Mouse (Mus musculus): ENCODE data around the gene Vps37b. TPM values are rescaled to one million over a fixed set of nuclear protein-coding genes. Genes with fewer than 3 reads are reported as not detected.

The Vps37b gene
- polyA plus RNA-seq (2016; fragmentation: Nextera tagmentation; extraction: Ambion mirVana), result 40.7 and 41.6 TPM in 2 replicates

- ATAC-seq (ENCODE audit: insufficient number of reproducible peaks, insufficient read depth, low FRiP score, low TSS enrichment, low read depth), result peak; percentile 65; the same call in 1 of the 2 replicates
- H3K27ac ChIP-seq, result peak within 1 kb of the TSS; percentile 94
- H3K9ac ChIP-seq (replicated peaks), result peak within 1 kb of the TSS; percentile 91
- H3K4me2 ChIP-seq, result peak within 1 kb of the TSS; percentile 85
- H3K4me1 ChIP-seq (replicated peaks), result peaks cover 21% of the 10 kb centered on the region
- no peaks in the 10 kb centered on the region for H3K27me3 ChIP-seq
- H3K9me3 ChIP-seq, result no peaks in the 10 kb centered on the region
- H3K4me3 ChIP-seq (replicated peaks), result peak within 1 kb of the TSS; percentile 87
- peaks cover 11% of the 10 kb centered on the region for H3K36me3 ChIP-seq
- WGBS, result under 1% methylated on average over 52 of the region's 52 CpGs
Observed at GRCm38 (mm10) chr5:124032001-124032508, at the start of gene Vps37b. TSS of gene Vps37b (minus strand) at chr5:124032270.

- no peak overlapping the region for H3K9ac ChIP-seq (replicated peaks)
- no peak overlapping the region for H3K27ac ChIP-seq
- H3K4me1 ChIP-seq (replicated peaks), result peaks cover 4% of the 10 kb centered on the region; the same call in 1 of the 2 replicates
- no peaks in the 10 kb centered on the region for H3K27me3 ChIP-seq
- no peak overlapping the region for H3K4me2 ChIP-seq
- H3K4me3 ChIP-seq (replicated peaks), result no peak overlapping the region
- no peak for ATAC-seq (ENCODE audit: insufficient number of reproducible peaks, insufficient read depth, low FRiP score, low TSS enrichment, low read depth)
- H3K36me3 ChIP-seq, result no peaks in the 10 kb centered on the region
- WGBS, result 90% methylated on average over 17 of the region's 17 CpGs
- no peaks in the 10 kb centered on the region for H3K9me3 ChIP-seq
Observed at GRCm38 (mm10) chr5:124079880-124080279, 47.8 kb upstream of the Vps37b start.

GRCm38 (mm10) chr5:124078794-124079416 is 46.8 kb upstream of the Vps37b start:
- 57% methylated on average over 9 of the region's 9 CpGs for WGBS
- ATAC-seq (ENCODE audit: insufficient number of reproducible peaks, insufficient read depth, low FRiP score, low TSS enrichment, low read depth), result no peak

GRCm38 (mm10) chr5:124077856-124078460 is 45.9 kb upstream of the Vps37b start:
- H3K4me1 ChIP-seq (replicated peaks), result peaks cover 12% of the 10 kb centered on the region
- WGBS, result 66% methylated on average over 6 of the region's 6 CpGs

More at GRCm38 (mm10) chr5:124078794-124079416, 46.8 kb upstream of the Vps37b start:
- H3K4me1 ChIP-seq (replicated peaks), result peaks cover 6% of the 10 kb centered on the region; the same call in 1 of the 2 replicates
- H3K27ac ChIP-seq, result 0 out of 2 replicates have a peak overlapping the region, but pooled peaks have one; percentile 19
- H3K36me3 ChIP-seq, result no peaks in the 10 kb centered on the region
- no peaks in the 10 kb centered on the region for H3K9me3 ChIP-seq
- no peak overlapping the region for H3K9ac ChIP-seq (replicated peaks)
- no peaks in the 10 kb centered on the region for H3K27me3 ChIP-seq
- no peak overlapping the region for H3K4me3 ChIP-seq (replicated peaks)
- no peak overlapping the region for H3K4me2 ChIP-seq

GRCm38 (mm10) chr5:124077241-124077640 is 45.2 kb upstream of the Vps37b start:
- Histone ChIP-seq H3K9ac (replicated peaks) (no peak overlapping the region), H3K4me3 (replicated peaks) (no peak overlapping the region), H3K4me1 (replicated peaks) (peaks cover 12% of the 10 kb centered on the region), H3K27me3 (no peaks in the 10 kb centered on the region), H3K36me3 (no peaks in the 10 kb centered on the region), H3K4me2 (no peak overlapping the region), H3K9me3 (no peaks in the 10 kb centered on the region), H3K27ac (no peak overlapping the region)
- 83% methylated on average over 13 of the region's 13 CpGs for WGBS
- ATAC-seq (ENCODE audit: insufficient number of reproducible peaks, insufficient read depth, low FRiP score, low TSS enrichment, low read depth), result no peak

More at GRCm38 (mm10) chr5:124077856-124078460, 45.9 kb upstream of the Vps37b start:
- Histone ChIP-seq H3K4me2 (no peak overlapping the region), H3K9me3 (no peaks in the 10 kb centered on the region), H3K9ac (replicated peaks) (no peak overlapping the region), H3K27me3 (no peaks in the 10 kb centered on the region), H3K36me3 (no peaks in the 10 kb centered on the region), H3K4me3 (replicated peaks) (no peak overlapping the region), H3K27ac (no peak overlapping the region)
- ATAC-seq (ENCODE audit: insufficient number of reproducible peaks, insufficient read depth, low FRiP score, low TSS enrichment, low read depth), result no peak

- Histone ChIP-seq H3K9me3 (no peaks in the 10 kb centered on the region), H3K4me3 (replicated peaks) (no peak overlapping the region), H3K9ac (replicated peaks) (no peak overlapping the region), H3K27ac (no peak overlapping the region), H3K4me1 (replicated peaks) (peaks cover 18% of the 10 kb centered on the region), H3K36me3 (no peaks in the 10 kb centered on the region), H3K27me3 (no peaks in the 10 kb centered on the region), H3K4me2 (no peak overlapping the region)
- WGBS, result 48% methylated on average over 9 of the region's 9 CpGs
- ATAC-seq (ENCODE audit: insufficient number of reproducible peaks, insufficient read depth, low FRiP score, low TSS enrichment, low read depth), result no peak
Observed at GRCm38 (mm10) chr5:124076559-124076958, 44.5 kb upstream of the Vps37b start.

- H3K4me3 ChIP-seq (replicated peaks), result no peak overlapping the region
- no peak for ATAC-seq (ENCODE audit: insufficient number of reproducible peaks, insufficient read depth, low FRiP score, low TSS enrichment, low read depth)
- no peaks in the 10 kb centered on the region for H3K27me3 ChIP-seq
- H3K9ac ChIP-seq (replicated peaks), result no peak overlapping the region
- peaks cover 18% of the 10 kb centered on the region for H3K4me1 ChIP-seq (replicated peaks)
- H3K27ac ChIP-seq, result no peak overlapping the region
- no peaks in the 10 kb centered on the region for H3K9me3 ChIP-seq
- no peaks in the 10 kb centered on the region for H3K36me3 ChIP-seq
- whole genome bisulfite sequencing, result 63% methylated on average over 9 of the region's 9 CpGs
- H3K4me2 ChIP-seq, result no peak overlapping the region
Observed at GRCm38 (mm10) chr5:124075716-124076115, 43.6 kb upstream of the Vps37b start.

GRCm38 (mm10) chr5:124074845-124075307 is 42.8 kb upstream of the Vps37b start:
- H3K36me3 ChIP-seq, result no peaks in the 10 kb centered on the region
- H3K4me1 ChIP-seq (replicated peaks), result peaks cover 18% of the 10 kb centered on the region
- no peak overlapping the region for H3K4me3 ChIP-seq (replicated peaks)
- 0 out of 2 replicates have a peak overlapping the region, but pooled peaks have one; percentile 13 for H3K27ac ChIP-seq
- no peak for ATAC-seq (ENCODE audit: insufficient number of reproducible peaks, insufficient read depth, low FRiP score, low TSS enrichment, low read depth)
- no peak overlapping the region for H3K9ac ChIP-seq (replicated peaks)
- no peaks in the 10 kb centered on the region for H3K27me3 ChIP-seq
- WGBS, result 49% methylated on average over 10 of the region's 10 CpGs
- no peak overlapping the region for H3K4me2 ChIP-seq
- H3K9me3 ChIP-seq, result no peaks in the 10 kb centered on the region

- ATAC-seq (ENCODE audit: insufficient number of reproducible peaks, insufficient read depth, low FRiP score, low TSS enrichment, low read depth), result no peak
- Histone ChIP-seq H3K4me2 (no peak overlapping the region), H3K36me3 (no peaks in the 10 kb centered on the region), H3K9ac (replicated peaks) (0 out of 2 replicates have a peak overlapping the region, but pooled peaks have one; percentile 12), H3K27ac (0 out of 2 replicates have a peak overlapping the region, but pooled peaks have one; percentile 41), H3K4me1 (replicated peaks) (peaks cover 18% of the 10 kb centered on the region), H3K27me3 (no peaks in the 10 kb centered on the region), H3K4me3 (replicated peaks) (no peak overlapping the region), H3K9me3 (no peaks in the 10 kb centered on the region)
- 40% methylated on average over 9 of the region's 9 CpGs for WGBS
Observed at GRCm38 (mm10) chr5:124073682-124074081, 41.6 kb upstream of the Vps37b start.

GRCm38 (mm10) chr5:124069657-124070056 is 37.6 kb upstream of the Vps37b start:
- Histone ChIP-seq H3K36me3 (no peaks in the 10 kb centered on the region), H3K4me3 (replicated peaks) (no peak overlapping the region), H3K9ac (replicated peaks) (no peak overlapping the region), H3K27ac (no peak overlapping the region), H3K4me2 (no peak overlapping the region), H3K27me3 (no peaks in the 10 kb centered on the region), H3K9me3 (no peaks in the 10 kb centered on the region), H3K4me1 (replicated peaks) (peaks cover 12% of the 10 kb centered on the region)
- 88% methylated on average over 3 of the region's 3 CpGs for WGBS
- no peak for ATAC-seq (ENCODE audit: insufficient number of reproducible peaks, insufficient read depth, low FRiP score, low TSS enrichment, low read depth)

- Histone ChIP-seq H3K27ac (no peak overlapping the region), H3K4me2 (no peak overlapping the region), H3K9me3 (no peaks in the 10 kb centered on the region), H3K36me3 (no peaks in the 10 kb centered on the region), H3K27me3 (no peaks in the 10 kb centered on the region), H3K9ac (replicated peaks) (no peak overlapping the region), H3K4me1 (replicated peaks) (no peaks in the 10 kb centered on the region), H3K4me3 (replicated peaks) (no peak overlapping the region)
- ATAC-seq (ENCODE audit: insufficient number of reproducible peaks, insufficient read depth, low FRiP score, low TSS enrichment, low read depth), result no peak
- 70% methylated on average over 12 of the region's 12 CpGs for WGBS
Observed at GRCm38 (mm10) chr5:124062037-124062824, 30.2 kb upstream of the Vps37b start.
